Mouse (Mus musculus): Measurements from ENCODE around the gene Setd1a. TPM values are rescaled to one million over a fixed set of nuclear protein-coding genes. Genes with fewer than 3 reads are reported as not detected.
A peak's percentile ranks its signal among the peaks of the same experiment; 100 is the strongest.
"Not testable (repeated sequence)": the region's sequence is repeated elsewhere in the genome, so short reads cannot be mapped to it uniquely, and the experiment has no call there.

Gene Setd1a
- total RNA-seq (2021): 10 to 100 TPM; 30.3 to 32.4 TPM
- long read RNA-seq, experiment 1, partial matches to known transcripts: 8 of 8 reads
- long read RNA-seq, experiment 1, other reads (novel, unspliced or antisense): 0 of 8 reads
- long read RNA-seq, experiment 2, partial matches to known transcripts: 10 of 14 reads
- long read RNA-seq, experiment 2, other reads (novel, unspliced or antisense): 4 of 14 reads

DNA sequence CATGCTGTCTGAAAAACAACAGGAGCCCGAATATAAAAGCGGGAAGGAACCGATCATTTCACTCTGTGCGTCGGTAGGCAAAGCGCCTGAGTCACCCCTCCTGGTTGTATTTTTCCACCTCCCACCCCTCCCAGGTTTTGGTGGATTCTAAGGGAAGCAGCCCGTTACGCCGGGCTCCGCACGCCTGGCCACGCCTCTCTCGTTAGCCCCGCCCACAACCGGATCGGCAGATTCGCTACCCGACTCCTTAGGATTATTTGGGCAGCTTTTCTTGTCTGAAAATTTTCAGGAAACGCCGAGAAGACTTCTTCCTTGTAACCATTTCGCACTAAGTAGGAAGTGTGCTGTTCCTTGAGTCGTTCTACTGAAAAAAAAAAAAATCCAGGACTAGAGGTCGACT, at the start of gene Setd1a:
TSS of gene Setd1a (plus strand) at position 245 of the 400 bp plus-strand sequence.
- DNase-seq (ENCODE audit: low spot score in 2 of 2): peak; percentile 77 to 90

DNA sequence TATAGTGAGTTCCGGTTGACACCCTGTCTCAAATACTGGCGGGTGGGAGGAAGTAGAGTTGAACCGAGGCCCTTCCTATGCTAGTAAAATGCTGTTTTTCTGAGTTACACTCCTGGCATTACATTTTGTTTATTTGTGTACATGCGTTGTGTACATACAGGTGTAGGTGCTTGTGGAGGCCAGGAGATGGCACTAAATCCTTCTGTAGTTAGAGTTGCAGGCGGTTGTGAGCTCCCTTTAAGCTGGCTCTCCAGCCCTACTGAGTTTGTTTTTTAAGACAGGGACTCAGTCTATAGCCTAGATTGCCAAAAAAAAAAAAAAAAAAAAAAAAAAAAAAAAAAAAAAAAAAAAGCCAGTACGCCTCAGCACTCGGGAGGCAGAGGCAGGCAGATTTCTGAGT, 48.6 kb upstream of the Setd1a start:
- DNase-seq (ENCODE audit: low spot score in 2 of 2): no peak

DNA sequence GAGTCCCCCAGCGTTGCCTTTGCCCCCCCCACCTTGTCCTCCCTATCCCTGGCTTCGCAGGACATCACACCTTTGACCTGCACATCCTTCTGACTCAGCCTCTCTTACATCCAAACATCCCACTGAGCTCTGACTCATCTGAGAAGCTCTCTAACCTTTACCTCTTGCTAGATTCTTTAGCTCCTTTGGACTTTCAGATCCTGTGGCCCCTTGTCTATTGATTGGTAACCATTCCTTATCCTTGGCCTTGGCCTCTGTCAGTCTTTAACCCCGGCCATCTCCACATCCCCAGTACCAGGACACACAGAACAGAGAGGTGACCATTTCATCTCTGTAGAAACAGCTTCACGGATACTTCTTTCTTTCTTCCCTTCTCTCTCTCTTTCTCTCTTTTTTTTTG, 46.3 kb upstream of the Setd1a start:
- DNase-seq (ENCODE audit: low spot score in 2 of 2): no peak

DNA sequence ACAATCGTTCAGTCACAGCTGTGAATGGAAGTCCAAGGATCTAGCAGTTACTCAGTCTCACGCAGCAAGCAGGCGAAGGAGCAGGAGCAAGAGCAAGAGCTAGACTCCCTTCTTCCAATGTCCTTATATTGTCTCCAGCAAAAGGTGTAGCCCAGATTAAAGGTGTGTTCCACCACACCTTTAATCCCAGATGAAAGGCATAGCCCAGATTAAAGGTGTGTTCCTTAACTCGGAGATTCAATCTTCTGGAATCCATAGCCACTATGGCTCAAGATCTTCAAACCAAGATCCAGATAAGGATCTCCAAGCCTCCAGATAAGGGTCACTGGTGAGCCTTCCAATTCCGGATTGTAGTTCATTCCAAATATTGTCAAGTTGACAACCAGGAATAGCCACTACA, 44.4 kb upstream of the Setd1a start, which contains the start of gene Ctf2:
TSS of gene Ctf2 (minus strand) at position 101 of the 400 bp plus-strand sequence.
- not testable (repeated sequence) for DNase-seq (ENCODE audit: low spot score in 2 of 2)

DNA sequence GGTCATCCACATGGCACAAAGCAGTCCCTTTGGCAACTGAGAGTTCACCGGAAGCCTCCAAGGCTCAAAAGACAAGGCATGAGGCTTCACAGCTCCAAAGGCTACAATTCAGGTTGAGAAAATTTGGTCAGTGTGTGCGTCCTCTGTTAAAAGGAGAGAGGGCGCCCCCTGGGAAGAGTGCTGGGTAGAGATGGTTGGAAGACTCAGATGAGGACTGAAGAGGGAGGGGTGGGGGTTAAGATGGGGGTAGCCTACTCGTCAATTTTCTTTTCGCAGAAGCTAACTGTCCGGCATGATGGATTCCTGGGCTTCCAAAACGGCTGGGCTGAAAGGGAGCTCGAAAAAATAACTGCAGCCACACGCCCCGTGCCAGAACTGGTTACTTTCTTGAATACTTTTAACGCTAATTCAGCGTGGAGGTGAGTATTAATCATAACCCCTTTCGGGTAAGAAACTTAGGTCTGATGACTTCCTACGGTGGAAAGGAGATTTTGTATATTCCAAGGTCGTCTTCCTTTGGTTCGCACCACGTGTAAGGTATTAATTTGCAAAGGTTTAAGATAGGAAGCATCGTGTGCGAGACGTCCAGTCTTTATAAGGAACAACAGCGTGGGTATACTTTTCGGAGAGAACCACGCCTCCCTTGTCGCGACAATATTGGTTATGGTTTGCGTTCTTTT, 32.0 kb upstream of the Setd1a start, which contains the start of gene Fbxl19:
TSS of gene Fbxl19 (plus strand) at position 178 of the 680 bp plus-strand sequence.
- peak in 1 of 2 experiments; percentile 79 for DNase-seq (ENCODE audit: low spot score in 2 of 2)

DNA sequence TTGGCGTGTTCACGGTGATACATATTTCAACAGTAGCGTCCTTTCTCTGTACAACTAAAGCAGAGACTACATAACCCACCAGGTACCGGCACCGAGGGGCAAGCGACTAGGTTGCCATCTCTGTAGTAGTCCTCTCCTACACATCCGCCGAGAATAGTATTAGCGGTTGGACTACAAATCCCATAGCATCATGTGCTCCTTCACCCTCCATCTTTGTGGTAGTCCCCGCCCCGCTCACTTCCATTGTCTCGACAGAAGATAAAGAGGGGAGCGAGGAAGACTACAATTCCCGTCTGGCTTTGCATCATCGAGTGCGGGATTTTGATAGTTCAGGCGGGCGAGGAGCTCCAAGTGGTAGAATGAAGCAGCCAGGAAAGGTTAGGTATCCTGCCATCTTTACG, 31.2 kb upstream of the Setd1a start:
- DNase-seq (ENCODE audit: low spot score in 2 of 2): peak; percentile 61 to 89

DNA sequence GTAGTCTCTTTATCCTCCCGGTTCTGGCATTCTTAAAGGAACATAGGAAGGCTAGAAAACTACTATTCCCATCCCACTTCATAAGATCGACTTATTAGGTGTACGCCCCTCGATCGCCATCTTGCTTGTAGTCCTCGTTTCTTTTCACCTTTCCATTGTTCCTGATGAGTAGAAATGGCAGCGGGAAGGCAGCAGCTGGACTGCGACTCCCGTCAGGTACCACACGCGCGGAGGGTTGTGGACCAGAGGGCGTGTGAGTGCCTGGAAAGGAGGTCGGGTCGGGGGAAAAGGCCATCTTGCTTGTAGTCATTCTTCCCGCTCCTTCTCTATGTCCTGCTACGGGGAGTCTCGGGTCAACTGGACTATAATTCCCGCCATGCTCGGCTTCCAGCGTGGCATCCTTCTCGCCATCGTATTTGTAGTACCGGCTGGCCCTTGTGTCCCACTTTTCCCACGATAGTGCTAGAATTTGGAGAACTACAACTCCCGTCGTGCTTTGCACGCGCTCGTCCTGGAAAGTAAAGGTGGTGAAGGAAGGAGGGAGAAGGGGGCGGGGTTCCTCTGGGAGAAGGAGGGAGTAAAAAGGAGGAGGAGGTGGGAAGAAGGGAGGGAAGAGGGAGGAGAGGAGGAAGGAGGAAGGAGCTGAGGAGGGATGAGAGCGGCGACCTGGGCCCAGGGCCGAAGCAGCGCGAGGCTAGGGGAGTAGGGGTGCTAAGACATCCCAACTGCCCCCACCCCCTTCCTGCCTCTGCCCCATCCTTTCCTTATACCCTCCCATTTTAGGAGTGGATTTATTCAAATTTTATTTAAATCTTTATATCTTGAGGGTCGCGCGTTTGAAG, 30.6 kb upstream of the Setd1a start:
- peak; percentile 66 to 91 for DNase-seq (ENCODE audit: low spot score in 2 of 2)

DNA sequence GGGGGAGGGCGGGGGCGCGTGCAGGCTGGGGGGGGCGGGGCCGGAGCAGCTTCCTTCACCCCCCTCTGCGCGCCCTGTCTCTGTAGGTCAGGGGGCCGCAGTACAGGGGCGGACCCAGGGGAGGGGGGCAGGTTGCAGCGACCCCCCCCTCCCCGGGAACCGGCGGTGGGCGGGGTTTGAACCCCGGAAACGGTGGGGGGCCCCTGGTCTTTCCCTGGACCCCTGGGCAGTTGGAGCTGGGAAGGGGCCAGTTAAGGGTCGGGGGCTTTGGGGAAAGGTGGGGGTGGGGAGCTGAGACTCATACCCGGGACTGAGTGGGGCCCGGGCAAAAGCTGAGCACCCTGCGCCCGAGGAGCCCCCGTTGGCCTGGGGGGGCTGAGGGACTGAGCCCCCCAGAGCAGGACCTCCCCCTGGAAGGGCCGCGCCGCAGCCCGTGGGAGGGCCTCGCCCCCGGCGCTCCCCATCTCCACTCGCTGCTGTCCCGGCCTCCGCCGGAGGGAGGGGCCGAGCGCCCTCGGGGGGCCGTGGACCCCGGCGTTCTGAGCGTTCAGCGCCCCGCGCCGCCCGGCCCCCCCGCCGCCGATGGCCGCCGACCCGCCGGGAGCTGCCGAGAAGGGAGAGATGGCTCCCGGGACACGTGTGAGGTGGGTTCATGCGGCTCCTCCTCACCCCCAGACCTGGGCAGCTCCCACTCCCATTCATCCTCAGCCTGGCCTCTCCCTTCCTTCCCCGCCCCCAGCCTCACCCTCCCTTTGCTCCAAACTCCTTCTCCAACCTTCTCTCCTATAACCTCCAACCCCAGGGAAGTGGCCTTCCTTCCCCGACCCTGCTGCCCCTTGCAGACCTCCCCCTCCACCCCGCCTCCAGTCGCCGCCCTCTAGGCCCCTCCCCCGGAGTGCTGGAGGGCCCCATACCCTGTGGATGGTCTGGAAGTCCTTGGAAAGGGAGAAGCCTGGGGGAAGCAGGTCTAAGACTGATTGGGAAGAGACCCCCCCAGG, 29.7 kb upstream of the Setd1a start:
- DNase-seq (ENCODE audit: low spot score in 2 of 2): peak in 1 of 2 experiments; percentile 34

DNA sequence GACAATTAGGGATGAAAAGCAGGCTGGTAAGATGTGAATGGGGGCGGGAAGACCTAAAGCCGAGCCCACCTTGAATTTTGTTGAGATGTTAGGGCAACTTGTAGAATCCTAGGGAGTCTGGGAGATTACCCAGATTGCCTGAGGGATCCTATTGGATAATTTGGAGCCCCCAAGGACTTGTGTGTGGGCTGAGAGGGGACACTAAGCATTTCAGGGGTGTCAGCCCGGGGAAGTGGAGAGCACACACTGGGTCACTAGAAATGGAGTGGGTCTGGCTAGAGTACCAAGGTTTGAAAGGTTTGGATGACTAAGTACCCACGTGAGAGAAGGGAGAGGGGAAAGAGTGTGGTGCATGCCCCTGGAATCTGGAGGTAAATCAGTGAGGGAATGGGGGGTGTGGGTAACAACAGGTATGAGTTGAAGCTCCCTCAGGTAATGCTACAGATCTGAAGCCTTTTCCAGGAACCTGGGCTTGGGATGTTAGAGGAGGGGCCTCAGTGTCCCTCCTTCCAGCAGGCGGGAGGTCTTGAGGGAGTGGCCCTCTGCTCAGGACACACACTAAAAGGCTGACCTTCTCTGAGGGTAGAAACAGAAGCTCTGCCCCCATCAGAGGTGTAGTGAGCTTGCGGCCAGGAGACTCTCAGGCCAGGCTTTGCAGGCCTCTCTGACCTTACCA, 28.8 kb upstream of the Setd1a start:
- DNase-seq (ENCODE audit: low spot score in 2 of 2): no peak

DNA sequence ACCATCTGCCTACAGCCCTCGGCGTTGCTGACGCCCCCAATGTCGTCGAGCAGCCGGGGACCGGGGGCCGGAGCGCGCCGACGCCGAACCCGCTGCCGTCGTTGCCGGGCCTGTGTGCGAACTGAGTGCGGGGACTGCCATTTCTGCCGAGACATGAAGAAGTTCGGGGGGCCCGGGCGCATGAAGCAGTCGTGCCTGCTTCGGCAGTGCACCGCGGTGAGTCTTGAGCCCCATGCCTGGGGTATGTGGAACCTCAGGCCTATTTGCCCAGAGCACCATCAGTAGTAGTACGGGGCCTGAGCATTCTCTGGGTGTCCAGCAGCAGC, 28.3 kb upstream of the Setd1a start:
- no peak for DNase-seq (ENCODE audit: low spot score in 2 of 2)

DNA sequence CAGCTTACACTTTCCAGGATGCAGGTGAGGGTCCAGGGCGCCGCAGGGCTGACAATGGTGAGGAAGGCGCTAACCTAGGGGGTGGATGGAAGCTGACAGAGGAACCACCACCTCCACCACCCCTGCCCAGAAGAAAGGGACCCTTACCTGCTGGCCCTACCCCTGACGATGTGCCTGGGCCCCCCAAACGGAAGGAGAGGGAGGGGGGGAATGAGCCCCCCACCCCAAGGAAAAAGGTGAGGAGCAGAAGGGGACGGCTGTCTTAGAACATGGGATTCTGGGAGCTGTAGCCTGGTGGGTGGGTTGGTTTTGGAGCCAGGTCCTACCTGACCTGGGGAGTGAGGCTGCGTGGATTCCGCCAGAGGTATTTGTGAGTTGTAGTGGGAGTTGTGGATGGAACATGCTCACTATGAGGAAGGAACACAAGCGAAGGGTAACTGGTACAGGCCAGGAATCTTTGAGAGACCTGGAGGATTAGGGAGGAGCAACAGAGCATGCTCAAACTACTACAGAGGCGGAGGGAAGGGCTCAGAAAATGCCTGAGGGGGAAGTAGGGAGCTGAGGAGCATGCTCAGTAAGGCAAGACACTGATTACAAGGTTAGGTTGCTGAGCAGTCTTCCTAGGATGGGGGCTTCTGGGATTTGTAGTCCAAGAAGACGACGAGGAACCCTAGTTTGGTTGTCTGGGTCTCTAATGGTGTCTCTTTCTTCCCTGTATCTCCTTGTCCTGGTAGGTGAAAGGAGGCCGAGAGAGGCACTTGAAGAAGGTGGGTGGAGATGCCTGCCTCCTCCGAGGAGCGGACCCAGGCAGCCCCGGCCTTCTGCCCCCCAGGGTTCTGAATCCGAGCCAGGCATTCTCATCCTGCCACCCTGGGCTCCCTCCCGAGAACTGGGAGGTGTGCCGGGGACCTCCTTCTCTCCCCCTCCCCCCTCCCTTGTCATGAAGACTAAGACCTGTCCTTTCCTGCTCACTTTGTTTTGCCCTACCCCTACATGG, 26.0 kb upstream of the Setd1a start:
- DNase-seq (ENCODE audit: low spot score in 2 of 2): no peak

DNA sequence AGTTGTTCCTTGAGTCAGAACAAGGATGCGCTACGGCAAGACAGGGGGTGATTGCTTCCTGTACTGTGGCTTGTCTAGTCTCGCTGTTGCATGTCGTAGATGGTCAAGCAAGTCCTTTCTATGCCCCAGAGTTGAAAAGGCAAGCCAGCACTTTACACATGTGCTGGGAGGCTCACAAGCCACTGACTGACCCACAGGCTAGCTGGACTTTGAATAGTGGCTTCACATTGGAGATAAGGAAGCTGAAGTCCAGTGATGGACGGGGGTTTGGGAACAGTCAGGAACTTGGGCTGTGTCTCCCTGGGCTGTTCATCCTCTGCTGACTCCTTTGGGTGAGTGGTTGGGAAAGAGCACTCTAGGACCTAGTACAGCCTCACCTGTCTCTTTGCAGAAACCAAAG, 24.9 kb upstream of the Setd1a start:
- no peak for DNase-seq (ENCODE audit: low spot score in 2 of 2)

DNA sequence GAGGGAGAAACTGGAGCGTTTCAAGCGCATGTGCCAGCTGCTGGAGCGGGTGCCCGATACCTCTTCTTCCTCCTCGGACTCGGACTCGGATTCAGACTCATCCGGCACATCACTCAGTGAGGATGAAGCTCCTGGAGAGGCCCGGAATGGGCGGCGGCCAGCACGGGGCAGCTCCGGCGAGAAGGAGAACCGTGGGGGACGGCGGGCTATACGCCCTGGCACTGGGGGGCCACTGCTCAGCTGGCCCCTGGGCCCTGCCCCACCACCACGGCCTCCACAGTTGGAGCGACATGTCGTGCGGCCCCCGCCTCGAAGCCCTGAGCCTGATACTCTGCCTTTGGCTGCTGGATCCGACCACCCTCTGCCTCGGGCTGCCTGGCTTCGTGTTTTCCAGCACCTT, 24.4 kb upstream of the Setd1a start:
- no peak for DNase-seq (ENCODE audit: low spot score in 2 of 2)

DNA sequence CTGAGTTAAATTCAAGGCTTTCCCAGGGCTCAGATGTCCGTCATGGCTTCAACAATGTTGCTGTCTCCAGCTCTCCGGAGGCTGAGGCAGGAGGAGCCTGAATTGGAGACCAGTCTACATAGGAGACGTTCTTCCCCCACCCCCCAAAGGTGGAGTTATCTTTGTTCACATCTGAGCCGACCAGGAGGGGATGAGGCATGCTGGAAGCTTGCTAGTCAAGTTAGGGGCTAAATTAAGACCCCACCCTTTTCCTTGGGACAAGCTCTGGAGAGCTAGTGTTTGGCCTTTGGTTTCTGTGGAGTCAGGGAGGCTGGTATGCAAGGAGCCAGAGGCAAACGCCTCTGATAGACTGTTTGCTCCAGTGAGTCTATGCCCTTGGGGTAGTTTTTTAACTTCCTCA, 23.3 kb upstream of the Setd1a start:
- no peak for DNase-seq (ENCODE audit: low spot score in 2 of 2)

DNA sequence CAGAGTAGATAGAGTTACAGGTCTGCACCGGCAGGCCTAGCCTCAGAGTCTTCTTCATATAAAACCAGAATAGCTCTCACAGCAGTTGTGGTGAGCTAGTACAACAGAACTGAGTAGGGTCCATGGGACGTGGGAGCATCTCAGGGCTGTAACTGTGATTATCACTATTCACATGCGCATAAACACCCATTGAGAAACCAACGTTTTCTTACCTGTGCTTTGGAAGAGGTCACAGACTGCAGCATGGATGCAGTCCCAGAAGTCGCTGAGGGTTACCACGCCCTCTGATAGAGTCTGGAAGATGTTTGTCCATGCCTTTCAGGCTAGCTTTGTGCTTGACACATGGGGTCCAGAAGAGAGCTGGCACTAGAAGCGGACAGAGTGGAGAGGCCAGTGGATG, 22.7 kb upstream of the Setd1a start:
- no peak for DNase-seq (ENCODE audit: low spot score in 2 of 2)

DNA sequence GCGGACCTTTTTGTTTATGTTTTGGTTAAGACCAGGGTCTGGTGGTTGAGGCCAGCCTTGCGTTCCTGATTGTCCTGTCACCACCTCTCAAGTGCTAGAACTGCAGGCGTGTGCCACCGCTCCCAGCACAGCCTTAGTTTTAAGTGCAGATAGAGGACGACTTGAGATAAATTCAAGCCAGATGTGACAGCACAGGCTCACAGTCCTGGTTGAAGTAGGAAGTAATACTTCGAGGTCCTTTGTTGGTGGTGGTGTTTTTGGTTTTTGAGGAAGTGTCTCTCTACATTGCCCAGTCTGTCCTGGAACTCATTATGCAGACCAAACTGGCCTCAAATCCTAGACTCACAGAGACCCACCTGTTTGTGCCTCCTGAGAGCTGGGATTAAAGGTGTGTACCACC, 16.8 kb upstream of the Setd1a start:
- no peak for DNase-seq (ENCODE audit: low spot score in 2 of 2)

DNA sequence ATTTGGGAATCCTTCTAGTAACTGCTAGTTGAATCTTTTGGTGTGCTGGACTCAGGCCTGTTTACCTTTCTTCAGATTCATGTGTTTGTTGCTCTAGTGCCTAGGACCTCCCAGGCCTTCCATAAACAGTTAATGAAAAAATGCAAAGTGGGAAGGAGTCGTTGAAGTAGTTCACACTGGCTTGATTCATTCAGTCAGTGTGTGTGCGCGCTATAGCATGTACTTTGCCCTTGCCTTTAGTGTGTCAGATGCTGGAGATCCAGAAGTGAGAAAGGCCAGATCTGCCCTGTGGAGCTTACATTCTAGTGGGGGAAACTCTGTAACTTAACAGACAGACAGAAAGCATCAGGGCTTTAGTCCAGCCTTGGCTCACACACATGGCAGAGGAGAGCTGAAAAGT, 16.0 kb upstream of the Setd1a start:
- DNase-seq (ENCODE audit: low spot score in 2 of 2): no peak

DNA sequence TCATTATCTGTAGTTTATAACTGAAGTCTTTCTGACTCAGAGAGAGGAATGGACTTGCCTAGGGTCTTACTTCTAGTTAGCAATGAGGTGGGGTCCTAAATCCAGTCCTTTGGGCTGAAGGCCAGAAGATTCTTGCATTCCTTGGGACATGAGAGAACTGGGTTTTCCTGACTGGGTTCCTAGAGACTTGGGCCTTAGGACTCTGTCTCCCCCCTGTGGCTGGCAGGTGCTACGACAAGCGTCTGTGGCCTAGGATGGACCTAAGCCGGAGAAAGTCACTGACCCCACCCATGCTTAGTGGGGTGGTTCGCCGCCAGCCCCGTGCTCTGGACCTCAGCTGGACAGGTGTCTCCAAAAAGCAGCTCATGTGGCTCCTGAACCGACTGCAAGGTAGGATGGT, 15.4 kb upstream of the Setd1a start:
- DNase-seq (ENCODE audit: low spot score in 2 of 2): peak in 1 of 2 experiments; percentile 73

DNA sequence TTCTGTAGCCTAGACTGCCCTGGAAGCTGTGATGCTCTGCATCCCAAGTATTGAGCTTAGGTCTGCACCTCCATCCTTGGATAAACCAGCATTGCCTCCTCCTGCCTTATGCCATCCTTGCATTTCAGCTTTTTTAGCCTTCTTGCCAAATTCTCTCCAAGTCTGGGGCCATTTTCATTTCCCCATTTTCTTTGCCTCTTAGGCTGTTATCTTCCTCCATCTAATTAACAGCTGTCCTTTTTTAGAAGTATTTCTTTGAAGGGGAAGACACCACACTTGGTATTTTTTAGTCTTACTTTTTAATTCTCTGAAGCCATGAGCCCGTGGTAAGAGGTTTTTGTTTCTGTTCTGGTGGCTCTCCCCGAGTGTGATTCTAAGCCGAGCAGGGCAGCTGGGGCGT, 12.8 kb upstream of the Setd1a start:
- DNase-seq (ENCODE audit: low spot score in 2 of 2): no peak
